Mouse (Mus musculus) right cerebral cortex, postnatal 36 days (tissue): ENCODE measurements around the gene Csad.
A peak's percentile ranks its signal among the peaks of the same experiment; 100 is the strongest.
"Not testable (repeated sequence)": the region's sequence is repeated elsewhere in the genome, so short reads cannot be mapped to it uniquely, and the experiment has no call there.

ENCODE experiments used
- DNase-seq, 2 experiments: peaks; one replicate each; pipeline ENCODE4 v3.0.0; 2022; ENCODE audit warnings: low spot score in 2 of 2, mixed read lengths in 1 of 2

The Csad gene

GRCm38 (mm10) chr15:102235371-102236027 lies 31.0 kb upstream of the Csad start:
- DNase-seq, result no peak

GRCm38 (mm10) chr15:102233896-102234295 lies 29.4 kb upstream of the Csad start:
- DNase-seq, result no peak

- DNase-seq, result no peak
Observed at GRCm38 (mm10) chr15:102232764-102233163, 28.2 kb upstream of the Csad start.

DNA sequence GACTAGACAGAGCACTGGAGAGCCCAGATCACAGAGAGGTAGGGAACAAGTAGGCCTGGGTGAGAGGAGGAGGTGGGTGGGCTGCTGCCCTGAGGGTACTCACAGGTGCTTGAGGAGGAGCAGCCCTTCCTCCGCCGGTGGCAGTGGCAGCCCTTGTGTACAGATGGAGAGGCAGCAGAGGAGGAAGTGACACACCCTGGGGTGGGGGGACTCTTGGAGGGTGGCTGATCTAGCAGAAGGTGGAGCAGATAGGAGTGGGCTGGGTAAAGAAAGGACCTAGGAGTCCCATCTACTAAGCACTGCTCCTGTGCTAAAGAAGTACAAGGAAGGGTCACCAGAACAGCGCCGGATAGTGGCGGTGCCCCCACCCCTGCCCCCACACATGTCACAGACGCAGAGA lies 27.2 kb upstream of the Csad start, which contains the start of gene Itgb7:
Itgb7 (minus strand) TSS at position 197 of the 400 bp plus-strand sequence.
- no peak for DNase-seq

DNA sequence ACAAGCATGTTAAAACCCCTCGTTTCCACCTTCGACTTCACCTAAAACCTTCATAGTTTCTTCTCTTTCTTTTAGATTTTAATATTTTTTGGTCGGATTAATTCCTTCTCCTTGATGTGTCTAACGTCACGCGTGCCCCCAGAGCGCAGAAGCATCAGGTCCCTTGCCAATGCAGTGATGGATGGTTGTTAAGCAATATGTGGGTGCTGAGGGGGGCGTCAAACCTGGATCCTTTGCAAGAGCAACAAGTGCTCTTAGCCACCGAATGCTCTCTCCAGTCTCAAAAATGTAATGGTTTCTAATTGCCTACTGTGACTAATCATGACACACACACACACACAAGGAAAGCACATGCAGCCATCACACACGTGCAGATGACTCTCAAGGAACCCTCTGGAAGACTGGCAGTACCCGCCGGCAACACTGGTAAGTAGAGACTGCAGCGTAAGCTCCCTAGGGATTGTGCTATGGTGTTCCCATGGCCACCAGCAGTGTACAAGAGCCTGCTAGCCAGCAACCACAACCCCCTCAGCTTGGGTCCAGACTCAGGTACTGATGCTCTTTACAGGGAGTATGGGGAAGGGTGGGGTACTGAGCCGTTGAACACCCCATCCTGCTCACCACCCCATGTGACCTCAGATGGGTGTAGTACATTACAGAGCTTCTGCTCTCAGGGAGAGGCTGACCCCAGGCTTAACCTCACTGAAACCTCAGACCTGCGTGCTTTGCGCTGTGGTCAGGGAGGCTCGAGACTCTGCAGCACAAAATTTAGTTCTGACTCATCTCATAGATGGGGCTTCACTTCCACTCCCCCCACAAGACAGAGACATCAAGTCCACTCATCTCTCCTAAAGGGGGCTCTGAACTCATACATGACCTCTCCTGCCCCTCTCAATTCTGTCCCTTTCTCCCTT lies 26.1 kb upstream of the Csad start:
- no peak for DNase-seq

- DNase-seq, result not testable (repeated sequence)
Observed at GRCm38 (mm10) chr15:102225619-102226018, 21.1 kb upstream of the Csad start.

DNA sequence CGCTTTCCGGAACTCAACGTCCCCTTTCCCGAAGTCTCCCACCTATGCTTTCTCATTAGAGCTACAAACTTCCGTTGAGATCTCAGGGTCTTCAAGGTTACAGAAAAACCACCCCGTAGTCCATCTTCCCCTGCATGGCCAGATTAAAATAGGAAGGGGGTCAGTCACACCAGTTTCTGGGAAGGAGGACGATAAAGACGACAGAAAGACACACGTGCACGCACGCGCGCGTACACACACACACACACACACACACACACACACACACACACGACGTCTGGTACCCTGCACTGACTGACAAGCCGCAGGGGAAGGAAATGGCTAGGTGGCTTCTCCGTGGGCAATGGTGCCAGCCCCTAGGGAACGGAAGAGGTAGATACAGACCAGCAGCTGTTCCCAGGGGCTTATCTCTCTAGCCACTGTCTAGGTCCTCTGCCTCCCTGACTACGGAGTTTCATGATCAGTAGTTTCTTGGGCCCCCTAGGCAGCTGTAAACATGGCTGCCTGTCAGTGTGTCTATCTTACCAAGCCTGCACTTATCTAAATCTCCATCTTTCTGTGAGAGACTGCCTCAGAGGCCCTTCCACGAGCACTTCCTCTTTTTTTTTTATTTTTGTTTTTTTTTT lies 20.6 kb upstream of the Csad start:
- no peak for DNase-seq

DNA sequence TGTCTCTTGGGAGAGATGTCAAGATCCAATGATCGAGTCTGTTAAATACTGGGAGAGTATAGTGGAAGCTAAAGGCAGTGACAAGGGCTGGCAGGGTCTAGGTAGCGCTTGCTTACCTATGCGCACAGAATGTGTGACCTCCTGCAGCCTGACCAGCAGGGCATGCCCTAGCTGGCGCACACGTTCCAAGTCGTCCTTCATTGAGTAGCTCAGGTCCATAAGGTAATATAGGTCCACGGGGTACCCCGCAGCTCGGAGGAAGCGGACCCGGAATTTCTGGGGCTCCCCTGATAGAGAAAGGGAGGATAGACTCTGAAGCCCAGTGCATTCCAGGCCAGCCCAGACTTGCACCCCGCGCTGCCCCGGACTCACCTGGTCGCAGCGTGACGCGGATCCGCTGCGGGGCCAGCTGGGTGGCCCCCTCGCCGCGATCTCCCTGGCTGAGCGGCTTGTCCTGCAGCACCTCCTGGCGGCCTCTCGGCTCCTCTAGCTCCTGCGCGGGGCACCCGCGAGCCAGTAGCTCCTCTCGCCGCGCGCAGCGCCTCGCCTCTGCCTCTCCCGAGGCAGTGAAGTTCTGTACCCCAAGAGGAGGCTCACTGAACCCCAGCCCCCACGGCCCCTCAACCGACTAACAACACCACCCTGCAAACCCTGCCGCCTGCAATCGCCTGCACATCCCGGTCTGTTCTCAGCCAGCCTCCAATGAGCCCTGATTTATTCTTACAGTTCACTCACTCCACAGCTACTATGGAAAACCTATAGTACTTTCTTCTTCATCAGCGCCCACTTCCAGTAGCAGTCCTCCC lies 19.9 kb upstream of the Csad start:
- peak in 1 of 2 experiments; percentile 72 for DNase-seq

DNA sequence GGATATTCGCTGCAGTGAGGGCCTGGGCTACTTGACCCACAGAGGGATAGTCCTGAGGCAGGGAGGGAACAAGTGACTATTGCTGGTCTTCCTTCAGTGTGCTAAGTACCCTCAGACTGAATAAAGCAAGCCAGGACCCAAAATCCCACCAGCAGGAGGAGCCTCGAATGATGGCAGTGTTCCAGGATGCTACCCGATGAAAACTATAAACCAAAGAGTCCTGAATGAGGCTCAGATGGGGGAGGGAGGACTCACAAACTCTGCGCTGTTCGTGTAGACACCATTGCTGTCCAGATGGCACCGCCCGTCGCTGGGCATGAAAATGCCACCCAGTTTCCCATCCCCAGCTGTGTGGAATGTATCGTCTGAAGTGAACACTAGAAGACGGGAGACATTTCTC lies 17.9 kb upstream of the Csad start:
- DNase-seq, result no peak

DNA sequence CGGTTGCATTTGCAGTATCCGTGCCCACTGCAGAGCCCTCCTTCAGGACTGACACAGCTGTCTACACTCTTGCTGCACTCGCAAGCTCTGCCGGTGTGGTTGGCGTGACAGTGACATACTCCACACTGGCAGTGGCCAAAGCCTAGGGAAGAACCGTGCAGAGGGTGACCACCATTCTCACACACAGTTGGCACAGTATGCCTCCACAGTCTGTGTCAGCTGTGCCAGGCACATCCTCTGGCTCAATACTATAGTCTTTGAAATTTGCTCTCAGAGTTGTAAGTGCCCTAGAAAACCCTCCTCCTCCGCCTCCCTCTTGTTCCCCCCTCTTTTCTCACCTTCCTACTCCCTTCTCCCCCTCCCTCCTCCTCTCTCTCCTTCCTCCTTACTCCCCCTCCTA lies 12.8 kb upstream of the Csad start:
- DNase-seq, result no peak

DNA sequence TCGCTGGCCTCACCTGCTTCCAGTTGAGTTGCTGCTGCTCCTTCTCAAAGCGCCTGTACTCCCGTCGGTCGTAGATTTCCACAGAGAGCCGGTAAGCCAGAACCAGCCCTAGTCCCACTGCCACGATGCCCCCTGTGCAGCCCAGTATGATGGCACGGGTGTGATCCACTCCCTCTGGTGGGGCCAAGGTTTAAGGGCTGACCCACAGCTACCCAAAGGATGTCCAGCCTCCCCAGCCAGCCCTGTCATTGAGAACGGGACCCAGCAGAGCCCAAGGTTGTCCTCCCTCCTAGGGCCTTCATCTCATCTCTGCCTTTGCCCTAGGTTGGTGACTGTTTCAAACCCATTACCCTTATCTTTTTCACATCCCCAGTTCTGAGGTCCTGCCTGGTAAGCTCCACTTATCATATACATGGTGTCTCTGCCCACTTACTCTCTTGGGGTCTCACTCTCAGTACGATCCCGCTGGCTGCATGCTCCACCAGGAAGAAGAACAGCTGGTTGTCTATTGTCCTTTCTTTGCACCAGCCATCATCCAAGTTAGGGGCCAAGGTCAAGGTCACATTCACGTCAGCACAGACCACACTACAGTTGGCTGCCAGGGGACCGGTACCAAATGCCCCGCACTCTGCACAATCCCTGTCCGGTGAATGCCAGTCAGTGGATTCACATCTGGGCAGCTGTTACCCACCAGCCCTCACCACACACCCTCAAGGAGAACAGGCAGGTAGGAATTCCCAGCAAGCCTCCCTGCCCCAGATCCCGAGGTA lies 12.1 kb upstream of the Csad start:
- no peak for DNase-seq

GRCm38 (mm10) chr15:102215624-102216023 lies 11.1 kb upstream of the Csad start:
- no peak for DNase-seq

DNA sequence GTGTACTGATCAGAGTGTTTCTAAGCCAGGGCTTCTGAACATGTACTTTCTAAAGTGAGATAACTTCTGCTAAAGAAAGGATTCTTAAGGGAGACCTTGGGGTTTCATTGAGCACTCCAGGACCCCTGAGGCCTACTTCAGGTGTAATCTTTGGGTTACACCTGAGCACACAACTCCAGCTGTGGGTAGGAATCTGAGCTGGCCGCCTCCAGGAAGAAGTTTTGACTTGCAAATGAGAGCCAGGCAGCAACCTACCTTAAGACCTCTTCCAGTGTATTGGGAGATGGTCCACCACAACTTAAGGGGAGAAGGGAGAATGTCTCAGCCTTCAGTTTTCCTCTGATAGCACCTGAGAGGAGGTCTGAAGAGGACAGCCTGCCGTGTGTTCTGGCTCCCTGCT lies 9.6 kb upstream of the Csad start:
- no peak for DNase-seq

- no peak for DNase-seq
Observed at GRCm38 (mm10) chr15:102211895-102212294, 7.4 kb upstream of the Csad start.

GRCm38 (mm10) chr15:102210816-102211215 lies 6.3 kb upstream of the Csad start:
- no peak for DNase-seq

- DNase-seq, result no peak
Observed at GRCm38 (mm10) chr15:102209114-102209513, 4.6 kb upstream of the Csad start.

DNA sequence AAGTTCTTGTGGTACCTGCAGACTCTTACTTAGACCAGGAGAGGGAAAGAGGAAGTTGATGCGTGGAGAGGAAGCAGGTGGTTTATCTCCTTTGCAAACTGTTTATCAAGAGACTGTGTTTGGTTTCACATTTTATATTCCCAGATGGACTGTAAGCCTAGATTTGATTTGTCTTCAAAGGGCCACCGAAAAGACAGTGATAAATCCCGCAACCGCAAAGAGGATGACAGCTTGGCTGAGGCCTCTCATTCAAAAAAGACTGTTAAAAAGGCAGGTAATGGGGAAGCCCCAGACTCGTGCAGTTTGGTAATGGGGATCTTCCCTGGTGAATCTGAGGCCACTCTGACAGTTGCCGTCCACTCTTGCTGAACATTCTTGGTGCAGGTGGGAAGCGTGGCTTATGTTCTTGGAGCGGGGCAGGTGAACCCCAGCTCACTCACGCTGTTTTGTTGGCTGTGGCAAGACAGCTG lies 3.6 kb upstream of the Csad start:
- DNase-seq, result no peak

DNA sequence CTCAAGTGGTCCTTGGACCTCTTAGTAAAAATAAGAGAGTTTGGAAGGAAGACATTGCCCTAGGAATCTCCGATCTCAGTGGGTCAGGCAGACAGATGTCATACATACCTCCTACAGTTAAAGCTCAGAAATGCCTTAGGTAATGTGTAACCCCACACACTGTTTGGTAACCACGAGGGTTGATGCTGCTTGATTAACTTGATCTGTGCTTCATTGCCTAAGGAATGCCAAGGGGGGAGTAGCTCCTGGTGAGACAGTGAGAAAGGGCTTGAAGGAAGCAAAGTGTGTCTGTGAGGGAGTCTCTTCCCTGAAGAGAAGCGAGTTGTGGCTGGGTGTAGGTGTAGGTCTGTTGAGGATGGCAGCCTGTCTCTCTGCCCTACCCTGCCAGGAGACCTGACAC lies 2.8 kb upstream of the Csad start:
- no peak for DNase-seq

GRCm38 (mm10) chr15:102205779-102206178 lies 1.3 kb upstream of the Csad start:
- peak; percentile 34 to 35 for DNase-seq

DNA sequence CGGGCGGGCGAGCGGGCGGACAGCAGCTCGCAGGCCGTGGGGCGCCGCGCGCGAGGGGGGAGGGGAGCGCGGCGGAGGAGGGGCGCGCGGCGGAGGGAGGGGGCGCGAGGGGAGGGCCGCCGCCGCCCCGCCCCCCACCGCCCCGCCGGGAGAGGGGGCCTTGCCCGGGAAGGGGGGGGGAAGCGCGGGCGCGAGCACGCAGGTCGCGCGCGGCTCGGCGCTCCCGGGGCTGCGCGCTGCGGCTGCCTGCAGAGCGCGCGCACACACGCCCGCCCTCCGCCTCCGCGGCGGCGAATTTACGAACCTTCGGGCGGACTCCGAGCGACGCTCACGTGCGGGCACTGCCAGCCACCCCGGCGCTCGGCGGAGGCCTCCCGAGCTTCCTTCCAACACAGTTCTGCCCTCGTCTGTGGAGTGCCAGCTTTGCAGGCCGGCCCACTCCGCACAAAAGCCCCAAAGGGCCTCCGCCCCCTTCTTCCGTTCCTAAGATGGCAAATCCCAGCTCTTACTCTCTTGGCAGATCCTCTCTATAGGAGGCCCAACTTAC lies 616 bp downstream of the Csad start:
- peak; percentile 62 to 75 for DNase-seq
